Mouse (Mus musculus): ENCODE measurements around the gene Nat10.

GRCm38 (mm10) chr2:103719292-103719646 is 41.8 kb downstream of the Nat10 start:
- TF ChIP-seq CTCF (IDR thresholded peaks at IDR 0.05; ENCODE audit: control insufficient read depth, insufficient read depth, low read length) (no peak), POLR2A (IDR thresholded peaks at IDR 0.05; ENCODE audit: borderline replicate concordance, control insufficient read depth, low read depth, low read length) (no peak)

All from bone marrow, adult 2 months (tissue).